Mouse (Mus musculus) MEL (cell line): ENCODE data around the gene Robo1. TPM values are rescaled to one million over a fixed set of nuclear protein-coding genes. Genes with fewer than 3 reads are reported as not detected.

Source experiments
- DNase-seq: peaks from one replicate; pipeline ENCODE4 v3.0.0; 2011; ENCODE audit warnings: low read depth, low spot score
- H3K27ac ChIP-seq: 2 replicates; pipeline ENCODE4 v1.5.1; 2012; ENCODE audit warnings: low read depth, mild to moderate bottlenecking, control low read depth, low read length, moderate library complexity; ENCODE audit not compliant: control insufficient read depth
- H3K27me3 ChIP-seq, 2 experiments: fragments of 150-350 bp in 1 of 2; sonication (generic) in 1 of 2; 2 replicates each; pipeline ENCODE4 v1.6.1; 2012; ENCODE audit warnings: low read length in 2 of 2, mild to moderate bottlenecking in 2 of 2, improper control_type of control experiment in 1 of 2, moderate library complexity in 1 of 2; ENCODE audit not compliant: insufficient read depth in 2 of 2, control insufficient read depth in 1 of 2
- H3K36me3 ChIP-seq, 2 experiments: 2 replicates each; pipeline ENCODE4 v1.6.1; 2012 to 2014; ENCODE audit warnings: low read length in 2 of 2, improper control_type of control experiment in 1 of 2, inconsistent platforms in 1 of 2, mild to moderate bottlenecking in 1 of 2; ENCODE audit not compliant: insufficient read depth in 2 of 2, control insufficient read depth in 1 of 2
- H3K4me1 ChIP-seq, 2 experiments: fragments of 150-350 bp in 1 of 2; sonication (generic) in 1 of 2; 2 replicates each; pipeline ENCODE4 v1.6.1; 2012; ENCODE audit warnings: low read length in 2 of 2, improper control_type of control experiment in 1 of 2, mild to moderate bottlenecking in 1 of 2; ENCODE audit not compliant: insufficient read depth in 2 of 2, control insufficient read depth in 1 of 2
- H3K4me3 ChIP-seq, 2 experiments: fragments of 150-350 bp in 1 of 2; sonication (generic) in 1 of 2; 2 replicates each; pipeline ENCODE4 v1.5.1; 2012; ENCODE audit warnings: low read depth in 2 of 2, low read length in 2 of 2, mild to moderate bottlenecking in 2 of 2, moderate library complexity in 2 of 2, control low read depth in 1 of 2, improper control_type of control experiment in 1 of 2; ENCODE audit not compliant: control insufficient read depth in 1 of 2, insufficient read depth in 1 of 2
- H3K79me2 ChIP-seq: 2 replicates; pipeline ENCODE4 v1.6.1; 2012; ENCODE audit warnings: mild to moderate bottlenecking, low read length, moderate library complexity; ENCODE audit not compliant: control insufficient read depth, poor library complexity, insufficient read depth
- H3K9ac ChIP-seq: 2 replicates; pipeline ENCODE4 v1.6.1; 2012; ENCODE audit warnings: low read depth, mild to moderate bottlenecking, control low read depth, low read length, moderate library complexity; ENCODE audit not compliant: control insufficient read depth, poor library complexity, severe bottlenecking
- H3K9me3 ChIP-seq: fragments of 150-350 bp; sonication (generic); replicated peaks from 2 replicates; pipeline ENCODE4 v1.6.1; 2012; ENCODE audit warnings: mild to moderate bottlenecking, low read length, improper control_type of control experiment, moderate library complexity; ENCODE audit not compliant: insufficient read depth
- BHLHE40 ChIP-seq: IDR thresholded peaks from 2 replicates; pipeline ENCODE4 v1.6.1; 2012; ENCODE audit warnings: low read depth, mild to moderate bottlenecking, inconsistent platforms, low read length, improper control_type of control experiment, borderline replicate concordance
- CHD1 ChIP-seq: IDR thresholded peaks from 2 replicates; pipeline ENCODE4 v1.6.1; 2012; ENCODE audit warnings: low read depth, mild to moderate bottlenecking, inconsistent platforms, low read length, improper control_type of control experiment
- CTCF ChIP-seq, 3 experiments: IDR thresholded peaks in 2 of 3; conservative IDR thresholded peaks in 1 of 3; 2 replicates each; pipeline ENCODE4 v1.5.1; 2011 to 2012; ENCODE audit warnings: low read length in 3 of 3, low read depth in 2 of 3, mild to moderate bottlenecking in 2 of 3, improper control_type of control experiment in 1 of 3, inconsistent platforms in 1 of 3, mixed read lengths in 1 of 3, moderate library complexity in 1 of 3; ENCODE audit not compliant: control insufficient read depth in 1 of 3, insufficient read depth in 1 of 3, poor library complexity in 1 of 3, severe bottlenecking in 1 of 3
- E2F4 ChIP-seq: IDR thresholded peaks from 2 replicates; pipeline ENCODE4 v1.6.1; 2011; ENCODE audit warnings: low read depth, low read length, improper control_type of control experiment, borderline replicate concordance
- ELF1 ChIP-seq: IDR thresholded peaks from 2 replicates; pipeline ENCODE4 v1.6.1; 2014; ENCODE audit warnings: low read depth, mild to moderate bottlenecking, inconsistent platforms, low read length, improper control_type of control experiment, moderate library complexity
- EP300 ChIP-seq, 2 experiments: IDR thresholded peaks; 2 replicates each; pipeline ENCODE4 v1.6.1; 2011; ENCODE audit warnings: improper control_type of control experiment in 2 of 2, low read length in 2 of 2, low read depth in 1 of 2, mild to moderate bottlenecking in 1 of 2
- GABPA ChIP-seq: IDR thresholded peaks from 2 replicates; pipeline ENCODE4 v1.6.1; 2012; ENCODE audit warnings: low read depth, mild to moderate bottlenecking, inconsistent platforms, low read length, improper control_type of control experiment, moderate library complexity
- GATA1 ChIP-seq: IDR thresholded peaks from 2 replicates; pipeline ENCODE4 v1.6.1; 2011; ENCODE audit warnings: low read depth, low read length, improper control_type of control experiment
- JUND ChIP-seq: IDR thresholded peaks from 2 replicates; pipeline ENCODE4 v1.6.1; 2011; ENCODE audit warnings: low read depth, mild to moderate bottlenecking, improper control_type of control experiment, low read length
- KAT2A ChIP-seq: conservative IDR thresholded peaks from 2 replicates; pipeline ENCODE4 v1.6.1; 2012; ENCODE audit warnings: low read depth, low read length, improper control_type of control experiment, inconsistent platforms
- MAFK ChIP-seq: IDR thresholded peaks from 2 replicates; pipeline ENCODE4 v1.6.1; 2011; ENCODE audit warnings: low read depth, mild to moderate bottlenecking, low read length, improper control_type of control experiment, borderline replicate concordance
- MAX ChIP-seq: IDR thresholded peaks from 2 replicates; pipeline ENCODE4 v1.6.1; 2011; ENCODE audit warnings: low read length, improper control_type of control experiment
- MAZ ChIP-seq: IDR thresholded peaks from 2 replicates; pipeline ENCODE4 v1.6.1; 2012; ENCODE audit warnings: low read depth, mild to moderate bottlenecking, inconsistent platforms, low read length, improper control_type of control experiment
- MEF2A ChIP-seq: IDR thresholded peaks from 2 replicates; pipeline ENCODE4 v1.6.1; 2014; ENCODE audit warnings: low read depth, mild to moderate bottlenecking, inconsistent platforms, low read length, improper control_type of control experiment; ENCODE audit not compliant: poor library complexity, insufficient replicate concordance, severe bottlenecking; ENCODE audit errors: extremely low read depth
- MYB ChIP-seq: IDR thresholded peaks from 2 replicates; pipeline ENCODE4 v1.6.1; 2011; ENCODE audit warnings: mild to moderate bottlenecking, low read depth, low read length, improper control_type of control experiment
- MYC ChIP-seq: IDR thresholded peaks from 2 replicates; pipeline ENCODE4 v1.6.1; 2011; ENCODE audit warnings: low read depth, mild to moderate bottlenecking, low read length, improper control_type of control experiment, moderate library complexity
- NRF1 ChIP-seq: IDR thresholded peaks from 2 replicates; pipeline ENCODE4 v1.6.1; 2014; ENCODE audit warnings: low read depth, mild to moderate bottlenecking, inconsistent platforms, low read length, improper control_type of control experiment, moderate library complexity; ENCODE audit not compliant: poor library complexity, insufficient read depth, severe bottlenecking
- POLR2A ChIP-seq, 2 experiments: IDR thresholded peaks; 2 replicates each; pipeline ENCODE4 v1.6.1; 2011 to 2012; ENCODE audit warnings: low read length in 2 of 2, mild to moderate bottlenecking in 2 of 2, control low read depth in 1 of 2, improper control_type of control experiment in 1 of 2, low read depth in 1 of 2, moderate library complexity in 1 of 2; ENCODE audit not compliant: control insufficient read depth in 1 of 2, insufficient read depth in 1 of 2, poor library complexity in 1 of 2
- POLR2AphosphoS2 ChIP-seq: IDR thresholded peaks from 2 replicates; pipeline ENCODE4 v1.6.1; 2011; ENCODE audit warnings: low read length, improper control_type of control experiment
- POLR2AphosphoS5 ChIP-seq: IDR thresholded peaks from 2 replicates; pipeline ENCODE4 v1.6.1; 2012; ENCODE audit warnings: low read depth, borderline replicate concordance, mild to moderate bottlenecking, inconsistent platforms, low read length, moderate library complexity, mixed read lengths
- RCOR1 ChIP-seq: IDR thresholded peaks from 2 replicates; pipeline ENCODE4 v1.6.1; 2012; ENCODE audit warnings: low read depth, mild to moderate bottlenecking, inconsistent platforms, low read length, improper control_type of control experiment
- SIN3A ChIP-seq: IDR thresholded peaks from 2 replicates; pipeline ENCODE4 v1.6.1; 2012; ENCODE audit warnings: low read length, improper control_type of control experiment, inconsistent platforms
- TCF12 ChIP-seq: IDR thresholded peaks from 2 replicates; pipeline ENCODE4 v1.6.1; 2014; ENCODE audit warnings: low read depth, mild to moderate bottlenecking, inconsistent platforms, low read length, improper control_type of control experiment, moderate library complexity
- UBTF ChIP-seq: IDR thresholded peaks from 2 replicates; pipeline ENCODE4 v1.6.1; 2012; ENCODE audit warnings: low read depth, mild to moderate bottlenecking, inconsistent platforms, low read length, improper control_type of control experiment, moderate library complexity, borderline replicate concordance; ENCODE audit not compliant: insufficient read depth
- USF1 ChIP-seq: IDR thresholded peaks from 2 replicates; pipeline ENCODE4 v1.6.1; 2014; ENCODE audit warnings: low read depth, mild to moderate bottlenecking, inconsistent platforms, low read length, improper control_type of control experiment, moderate library complexity
- USF2 ChIP-seq, 2 experiments: IDR thresholded peaks; 2 replicates each; pipeline ENCODE4 v1.6.1; 2011 to 2012; ENCODE audit warnings: improper control_type of control experiment in 2 of 2, low read length in 2 of 2, borderline replicate concordance in 1 of 2, inconsistent platforms in 1 of 2, low read depth in 1 of 2, mild to moderate bottlenecking in 1 of 2; ENCODE audit not compliant: insufficient read depth in 1 of 2
- ZKSCAN1 ChIP-seq: IDR thresholded peaks from 2 replicates; pipeline ENCODE4 v1.6.1; 2012; ENCODE audit warnings: low read depth, mild to moderate bottlenecking, inconsistent platforms, low read length, improper control_type of control experiment, moderate library complexity
- ZMIZ1 ChIP-seq: IDR thresholded peaks from 2 replicates; pipeline ENCODE4 v1.6.1; 2012; ENCODE audit warnings: low read depth, mild to moderate bottlenecking, inconsistent platforms, low read length, improper control_type of control experiment, moderate library complexity
- ZNF384 ChIP-seq: IDR thresholded peaks from 2 replicates; pipeline ENCODE4 v1.6.1; 2012; ENCODE audit warnings: low read depth, mild to moderate bottlenecking, inconsistent platforms, low read length, improper control_type of control experiment
- polyA plus RNA-seq, 2 experiments: library from polyadenylated mRNA; stranded (reverse) in 1 of 2; unstranded in 1 of 2; fragments of >175 nt in 1 of 2; fragments of >200 nt in 1 of 2; gene quantifications; 2 replicates each; pipeline versions ENCODE4 v1.2.1 to v1.2.4; 2012; ENCODE audit warnings: low replicate concordance in 2 of 2, low read depth in 1 of 2; ENCODE audit not compliant: insufficient read length in 2 of 2, insufficient read depth in 1 of 2, missing spikeins in 1 of 2
- total RNA-seq: library from RNA; depleted of rRNA; stranded (reverse); fragments of 300-350 nt; gene quantifications from 2 replicates; pipeline ENCODE4 v1.2.3, GENCODE M21; 2012

The Robo1 gene
- total and polyA plus RNA-seq, 3 experiments = not detected

- TF ChIP-seq ELF1 (no peak), E2F4 (no peak), GABPA (no peak), MYB (no peak), ZKSCAN1 (no peak), UBTF (no peak), POLR2AphosphoS5 (no peak), EP300 (IDR thresholded peaks at IDR 0.05; ENCODE audit: low read depth in 1 of 2, low read length in 2 of 2) (no peak), MAFK (no peak), CTCF (IDR thresholded peaks at IDR 0.05 in 2 of 3, conservative IDR thresholded peaks at IDR 0.05 in 1 of 3; ENCODE audit: control insufficient read depth in 1 of 3, insufficient read depth in 1 of 3, low read depth in 2 of 3, low read length in 3 of 3, poor library complexity in 1 of 3, severe bottlenecking in 1 of 3) (no peak), MYC (no peak), POLR2AphosphoS2 (no peak), ZMIZ1 (no peak), GATA1 (no peak), BHLHE40 (no peak)
- DNase-seq = no peak
- Histone ChIP-seq H3K9me3 (no peaks in the 10 kb centered on the region), H3K4me3 (no peak overlapping the region), H3K27ac (no peak overlapping the region), H3K27me3 (no peaks in the 10 kb centered on the region), H3K9ac (no peak overlapping the region), H3K79me2 (no peaks in the 10 kb centered on the region), H3K36me3 (no peaks in the 10 kb centered on the region), H3K4me1 (no peaks in the 10 kb centered on the region)
Measured at GRCm38 (mm10) chr16:72959018-72959702, 651.1 kb downstream of the Robo1 start.

- H3K9ac ChIP-seq = no peak overlapping the region
- TF ChIP-seq RCOR1 (no peak), TCF12 (no peak), UBTF (no peak), ZNF384 (no peak), CHD1 (no peak), SIN3A (no peak), MAX (no peak), USF1 (no peak), USF2 (IDR thresholded peaks at IDR 0.05; ENCODE audit: borderline replicate concordance in 1 of 2, insufficient read depth in 1 of 2, low read depth in 1 of 2, low read length in 2 of 2) (no peak), MAZ (no peak), NRF1 (no peak), MAFK (no peak), POLR2A (IDR thresholded peaks at IDR 0.05; ENCODE audit: control insufficient read depth in 1 of 2, insufficient read depth in 1 of 2, low read depth in 1 of 2, low read length in 2 of 2, poor library complexity in 1 of 2) (no peak), KAT2A (no peak), BHLHE40 (no peak), EP300 (IDR thresholded peaks at IDR 0.05; ENCODE audit: low read depth in 1 of 2, low read length in 2 of 2) (no peak), MEF2A (no peak), GATA1 (no peak), POLR2AphosphoS2 (no peak), JUND (no peak)
- no peak for DNase-seq
Measured at GRCm38 (mm10) chr16:72959823-72960222, 651.7 kb downstream of the Robo1 start.

More at GRCm38 (mm10) chr16:72959823-72960222, 651.7 kb downstream of the Robo1 start:
- no peaks in the 10 kb centered on the region for H3K27me3 ChIP-seq
- H3K27ac ChIP-seq = no peak overlapping the region
- no peaks in the 10 kb centered on the region for H3K4me1 ChIP-seq
- H3K36me3 ChIP-seq = no peaks in the 10 kb centered on the region
- no peaks in the 10 kb centered on the region for H3K9me3 ChIP-seq
- no peak overlapping the region for H3K4me3 ChIP-seq
- H3K79me2 ChIP-seq = no peaks in the 10 kb centered on the region
